Mouse (Mus musculus): ENCODE results near the gene Pomt1. TPM values are rescaled to one million over a fixed set of nuclear protein-coding genes. Genes with fewer than 3 reads are reported as not detected.

Gene Pomt1
- polyA plus RNA-seq, 1 experiment: not detected

GRCm38 (mm10) chr2:32254563-32254962, 18.2 kb downstream of the Pomt1 start:
- no peak overlapping the region for H3K27ac ChIP-seq (ENCODE audit: insufficient read depth, low read depth, low read length)
- peaks cover 5% of the 10 kb centered on the region; the same call in 1 of the 2 replicates for H3K4me1 ChIP-seq (ENCODE audit: control insufficient read depth, insufficient read depth, low read length)
- TF ChIP-seq CTCF (IDR thresholded peaks at IDR 0.05; ENCODE audit: insufficient read depth, low read depth, low read length) (no peak), POLR2A (IDR thresholded peaks at IDR 0.05; ENCODE audit: insufficient read depth, low read depth, low read length) (no peak)
- 75% methylated on average over 5 of the region's 5 CpGs for WGBS
- H3K4me3 ChIP-seq (ENCODE audit: insufficient read depth, low read depth, low read length): no peak overlapping the region

GRCm38 (mm10) chr2:32256273-32256672, 19.9 kb downstream of the Pomt1 start:
- 93% methylated on average over 11 of the region's 11 CpGs for WGBS
- H3K27ac ChIP-seq (ENCODE audit: insufficient read depth, low read depth, low read length): no peak overlapping the region

GRCm38 (mm10) chr2:32258887-32259533, 22.6 kb downstream of the Pomt1 start:
- peak overlapping the region; percentile 75 for H3K4me3 ChIP-seq (ENCODE audit: insufficient read depth, low read depth, low read length)
- peaks cover 5% of the 10 kb centered on the region for H3K4me1 ChIP-seq (ENCODE audit: control insufficient read depth, insufficient read depth, low read length)
- H3K27ac ChIP-seq (ENCODE audit: insufficient read depth, low read depth, low read length): no peak overlapping the region
- 48% methylated on average over 6 of the region's 6 CpGs for WGBS
- no peak for TF ChIP-seq CTCF (IDR thresholded peaks at IDR 0.05; ENCODE audit: insufficient read depth, low read depth, low read length)
- TF ChIP-seq POLR2A (IDR thresholded peaks at IDR 0.05; ENCODE audit: insufficient read depth, low read depth, low read length): no peak

More at GRCm38 (mm10) chr2:32256273-32256672, 19.9 kb downstream of the Pomt1 start:
- TF ChIP-seq POLR2A (IDR thresholded peaks at IDR 0.05; ENCODE audit: insufficient read depth, low read depth, low read length) (no peak), CTCF (IDR thresholded peaks at IDR 0.05; ENCODE audit: insufficient read depth, low read depth, low read length) (no peak)
- Histone ChIP-seq H3K4me1 (ENCODE audit: control insufficient read depth, insufficient read depth, low read length) (peaks cover 5% of the 10 kb centered on the region), H3K4me3 (ENCODE audit: insufficient read depth, low read depth, low read length) (no peak overlapping the region)

GRCm38 (mm10) chr2:32259657-32260417, 23.4 kb downstream of the Pomt1 start, which contains the start of gene Uck1:
TSS of gene Uck1 (minus strand) at chr2:32260159.
- Histone ChIP-seq H3K4me3 (ENCODE audit: insufficient read depth, low read depth, low read length) (peak within 1 kb of the TSS; percentile 75), H3K4me1 (ENCODE audit: control insufficient read depth, insufficient read depth, low read length) (peaks cover 5% of the 10 kb centered on the region), H3K27ac (ENCODE audit: insufficient read depth, low read depth, low read length) (peak within 1 kb of the TSS; percentile 74)
- TF ChIP-seq POLR2A (IDR thresholded peaks at IDR 0.05; ENCODE audit: insufficient read depth, low read depth, low read length) (peak; percentile 78), CTCF (IDR thresholded peaks at IDR 0.05; ENCODE audit: insufficient read depth, low read depth, low read length) (no peak)
- under 1% methylated on average over 59 of the region's 59 CpGs for WGBS

- Histone ChIP-seq H3K4me3 (ENCODE audit: insufficient read depth, low read depth, low read length) (no peak overlapping the region), H3K27ac (ENCODE audit: insufficient read depth, low read depth, low read length) (no peak overlapping the region), H3K4me1 (ENCODE audit: control insufficient read depth, insufficient read depth, low read length) (peaks cover 5% of the 10 kb centered on the region)
- TF ChIP-seq CTCF (IDR thresholded peaks at IDR 0.05; ENCODE audit: insufficient read depth, low read depth, low read length) (no peak), POLR2A (IDR thresholded peaks at IDR 0.05; ENCODE audit: insufficient read depth, low read depth, low read length) (no peak)
- WGBS: 24% methylated on average over 4 of the region's 4 CpGs
These were observed 24.2 kb downstream of the Pomt1 start for GRCm38 (mm10) chr2:32260635-32261034.

GRCm38 (mm10) chr2:32275823-32276222, 39.4 kb downstream of the Pomt1 start:
- Histone ChIP-seq H3K4me3 (ENCODE audit: insufficient read depth, low read depth, low read length) (no peak overlapping the region), H3K4me1 (ENCODE audit: control insufficient read depth, insufficient read depth, low read length) (no peaks in the 10 kb centered on the region), H3K27ac (ENCODE audit: insufficient read depth, low read depth, low read length) (no peak overlapping the region)
- TF ChIP-seq CTCF (IDR thresholded peaks at IDR 0.05; ENCODE audit: insufficient read depth, low read depth, low read length) (no peak), POLR2A (IDR thresholded peaks at IDR 0.05; ENCODE audit: insufficient read depth, low read depth, low read length) (no peak)
- 82% methylated on average over 3 of the region's 3 CpGs for WGBS

- no peak for TF ChIP-seq POLR2A (IDR thresholded peaks at IDR 0.05; ENCODE audit: insufficient read depth, low read depth, low read length)
- no peaks in the 10 kb centered on the region; the same call in 1 of the 2 replicates for H3K4me1 ChIP-seq (ENCODE audit: control insufficient read depth, insufficient read depth, low read length)
- WGBS: 88% methylated on average over 2 of the region's 2 CpGs
- H3K27ac ChIP-seq (ENCODE audit: insufficient read depth, low read depth, low read length): no peak overlapping the region
- no peak overlapping the region for H3K4me3 ChIP-seq (ENCODE audit: insufficient read depth, low read depth, low read length)
These were observed 45.9 kb downstream of the Pomt1 start for GRCm38 (mm10) chr2:32282289-32282688.

- Histone ChIP-seq H3K4me1 (ENCODE audit: control insufficient read depth, insufficient read depth, low read length) (no peaks in the 10 kb centered on the region; the same call in 1 of the 2 replicates), H3K4me3 (ENCODE audit: insufficient read depth, low read depth, low read length) (no peak overlapping the region), H3K27ac (ENCODE audit: insufficient read depth, low read depth, low read length) (no peak overlapping the region)
- TF ChIP-seq POLR2A (IDR thresholded peaks at IDR 0.05; ENCODE audit: insufficient read depth, low read depth, low read length): no peak
- no peak for TF ChIP-seq CTCF (IDR thresholded peaks at IDR 0.05; ENCODE audit: insufficient read depth, low read depth, low read length)
- WGBS: 95% methylated on average over 1 of the region's 1 CpGs
These were observed 46.3 kb downstream of the Pomt1 start for GRCm38 (mm10) chr2:32282727-32283126.

DNA sequence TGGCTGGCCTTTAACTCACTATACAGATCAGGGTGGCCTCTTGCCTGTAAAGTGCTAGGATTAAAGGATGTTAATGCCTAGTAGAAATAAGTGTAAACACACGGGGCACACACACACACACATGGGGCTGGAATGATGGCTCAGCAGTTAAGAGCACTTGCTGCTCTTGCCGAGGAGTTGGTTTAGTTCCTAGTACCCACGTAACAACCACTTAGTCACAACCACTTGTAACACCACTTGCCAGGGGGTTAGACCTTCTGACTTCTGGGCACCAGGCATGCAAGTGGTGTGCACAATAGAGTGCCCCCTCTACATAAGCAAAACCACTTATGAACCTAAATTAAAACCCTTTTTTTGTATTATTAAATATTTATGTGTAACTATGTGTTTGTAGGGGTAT, 47.6 kb downstream of the Pomt1 start:
- WGBS: 78% methylated on average over 3 of the region's 3 CpGs
- Histone ChIP-seq H3K27ac (ENCODE audit: insufficient read depth, low read depth, low read length) (no peak overlapping the region), H3K4me1 (ENCODE audit: control insufficient read depth, insufficient read depth, low read length) (no peaks in the 10 kb centered on the region; the same call in 1 of the 2 replicates), H3K4me3 (ENCODE audit: insufficient read depth, low read depth, low read length) (no peak overlapping the region)
- TF ChIP-seq CTCF (IDR thresholded peaks at IDR 0.05; ENCODE audit: insufficient read depth, low read depth, low read length) (no peak), POLR2A (IDR thresholded peaks at IDR 0.05; ENCODE audit: insufficient read depth, low read depth, low read length) (no peak)

Measured in olfactory bulb, adult 2 months (tissue).